Mouse (Mus musculus): ENCODE measurements around the gene Mpo.

The Mpo gene

DNA sequence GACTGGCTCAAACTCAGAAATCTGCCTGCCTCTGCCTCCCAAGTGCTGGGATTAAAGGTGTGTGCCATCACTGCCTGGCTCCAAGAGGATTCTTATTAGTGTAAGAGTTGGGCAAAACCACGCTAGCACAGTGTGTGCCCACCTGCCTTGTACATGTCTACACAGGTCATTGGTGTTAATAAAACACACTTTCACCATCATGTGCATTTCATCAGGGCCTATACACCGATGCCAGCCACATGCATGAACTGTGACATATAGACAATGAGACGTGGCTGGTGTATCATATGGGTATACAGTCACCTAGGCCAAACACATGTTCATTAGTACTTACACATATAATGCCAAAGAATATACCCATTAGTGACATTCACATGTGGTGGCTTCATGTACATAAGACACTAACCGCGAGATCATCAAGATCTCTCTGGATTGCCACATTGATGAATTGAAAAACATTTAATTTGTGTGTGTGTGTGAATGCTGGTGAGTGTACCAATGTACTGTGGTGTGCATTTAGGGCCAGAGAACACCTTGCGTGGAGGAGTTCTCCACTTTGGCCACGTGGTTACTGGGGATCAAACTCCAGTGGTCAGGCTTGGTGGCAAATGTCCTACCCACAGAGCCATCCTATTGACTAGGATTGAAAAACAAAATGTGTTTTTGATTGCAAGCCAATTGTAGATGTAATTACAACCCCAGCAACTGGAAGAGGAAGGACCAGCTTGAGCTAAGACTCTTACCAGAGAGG, 35.0 kb upstream of the Mpo start:
- DNase-seq (ENCODE audit: low spot score in 2 of 2): no peak

DNA sequence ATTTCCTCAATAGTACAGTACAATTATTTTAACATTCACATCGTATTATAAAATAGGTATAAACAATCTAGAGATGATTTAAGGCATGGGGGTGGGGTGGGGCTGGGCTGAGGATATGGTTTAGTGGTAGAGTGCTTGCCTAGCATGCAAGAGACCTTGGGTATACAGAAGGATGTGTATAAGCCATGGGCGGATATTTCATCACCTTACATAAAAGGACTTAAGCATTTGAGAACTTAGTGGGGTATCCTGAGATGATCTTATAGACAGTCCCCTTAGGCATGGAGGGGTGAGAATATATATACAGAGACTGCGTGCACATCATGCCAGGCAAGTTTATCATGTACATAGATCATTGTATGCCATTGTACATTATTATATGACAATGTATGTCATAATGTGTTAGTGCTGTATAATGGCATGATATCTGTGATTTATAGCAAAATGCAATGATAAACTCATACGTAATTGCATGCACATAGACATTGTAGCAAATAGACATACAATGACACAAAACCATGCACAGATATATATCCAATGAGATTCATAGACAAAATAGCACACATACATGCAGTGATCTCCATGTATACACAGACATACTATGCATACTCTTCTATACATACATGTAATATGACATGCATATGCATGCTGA, 34.3 kb upstream of the Mpo start:
- DNase-seq (ENCODE audit: low spot score in 2 of 2): no peak

DNA sequence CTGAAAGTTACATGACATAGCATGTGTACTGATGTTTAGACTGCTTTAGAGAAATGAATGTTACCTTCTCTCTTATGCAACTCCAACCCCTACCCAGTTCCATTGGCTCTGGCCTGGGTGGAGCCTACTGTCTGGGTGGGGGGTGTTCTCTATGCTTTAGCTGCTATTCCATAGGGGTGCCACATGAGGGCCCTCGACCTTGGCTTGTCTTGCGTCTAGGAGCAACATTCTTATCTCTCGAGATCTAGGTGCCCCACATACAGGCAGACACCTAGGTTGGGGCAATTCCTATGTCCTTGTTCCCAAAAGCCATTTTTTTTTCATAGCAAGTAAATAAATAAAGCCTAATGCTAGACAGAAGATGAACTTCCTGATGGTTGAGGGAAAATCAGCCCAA, 33.8 kb upstream of the Mpo start:
- DNase-seq (ENCODE audit: low spot score in 2 of 2): no peak

DNA sequence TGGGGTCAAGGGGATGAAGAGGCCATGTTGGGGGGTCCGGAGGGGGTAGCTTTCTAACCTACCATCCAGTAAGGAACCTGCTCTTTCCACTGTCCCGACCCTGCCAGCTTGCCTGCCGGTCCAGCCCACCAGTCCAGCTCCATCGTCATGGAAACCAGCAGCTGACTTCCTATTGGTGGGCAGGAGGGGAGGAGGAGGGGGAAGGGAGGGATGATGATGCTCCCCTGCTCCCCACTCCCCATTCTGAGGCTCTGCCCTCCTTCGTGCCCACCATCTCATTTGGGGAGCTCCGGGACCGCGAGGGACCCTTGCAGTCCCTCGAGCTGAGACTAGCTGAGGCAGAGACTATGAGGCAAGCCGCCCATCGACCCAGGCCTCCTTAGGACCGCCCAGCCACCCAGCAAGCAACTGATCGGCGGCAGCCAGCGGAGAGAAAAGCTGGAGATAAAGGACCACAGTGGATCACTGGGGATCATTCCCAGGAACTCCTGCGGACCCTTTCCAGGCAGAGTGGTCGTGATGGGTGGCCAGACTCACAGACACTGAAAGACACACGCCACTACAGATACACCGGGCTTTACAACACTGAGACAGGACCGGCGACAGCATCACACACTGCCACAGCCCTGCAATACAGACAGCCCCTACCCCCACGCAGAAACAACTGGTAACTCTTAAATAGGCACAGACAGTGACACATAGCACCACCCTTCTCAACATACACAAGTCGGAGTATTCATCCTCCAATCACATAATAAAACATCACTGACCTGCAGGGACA, 32.9 kb upstream of the Mpo start, which contains the start of gene Tspoap1:
Gene Tspoap1 (plus strand): TSS at position 241 of the 781 bp plus-strand sequence.
- peak; percentile 69 for DNase-seq (ENCODE audit: low spot score in 2 of 2)

DNA sequence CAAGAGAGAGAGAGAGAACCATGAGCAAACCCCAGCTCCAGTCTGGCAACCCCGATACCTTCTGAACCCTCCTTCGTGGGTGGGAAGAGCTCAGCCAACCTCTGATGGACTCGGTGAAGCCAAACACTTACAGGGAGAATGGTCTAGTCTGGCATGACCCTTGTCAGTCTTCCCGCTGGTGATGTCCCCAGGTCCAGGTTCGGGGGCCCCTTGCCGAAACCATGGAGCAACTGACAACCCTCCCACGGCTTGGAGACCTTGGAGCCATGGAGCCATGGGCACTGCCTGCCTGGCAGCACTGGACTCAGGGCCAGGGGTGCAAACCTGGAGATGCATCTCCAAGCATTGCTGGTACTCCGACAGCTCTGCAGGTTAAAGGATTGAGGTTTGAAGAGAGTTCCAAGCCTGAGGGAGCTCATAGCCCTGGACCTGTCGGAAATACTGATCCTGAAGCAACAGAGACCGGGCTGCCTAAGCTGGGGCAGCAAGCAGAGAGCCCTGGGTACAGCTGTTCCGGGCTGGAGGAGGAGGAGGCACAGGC, 32.1 kb upstream of the Mpo start:
- DNase-seq (ENCODE audit: low spot score in 2 of 2): no peak

DNA sequence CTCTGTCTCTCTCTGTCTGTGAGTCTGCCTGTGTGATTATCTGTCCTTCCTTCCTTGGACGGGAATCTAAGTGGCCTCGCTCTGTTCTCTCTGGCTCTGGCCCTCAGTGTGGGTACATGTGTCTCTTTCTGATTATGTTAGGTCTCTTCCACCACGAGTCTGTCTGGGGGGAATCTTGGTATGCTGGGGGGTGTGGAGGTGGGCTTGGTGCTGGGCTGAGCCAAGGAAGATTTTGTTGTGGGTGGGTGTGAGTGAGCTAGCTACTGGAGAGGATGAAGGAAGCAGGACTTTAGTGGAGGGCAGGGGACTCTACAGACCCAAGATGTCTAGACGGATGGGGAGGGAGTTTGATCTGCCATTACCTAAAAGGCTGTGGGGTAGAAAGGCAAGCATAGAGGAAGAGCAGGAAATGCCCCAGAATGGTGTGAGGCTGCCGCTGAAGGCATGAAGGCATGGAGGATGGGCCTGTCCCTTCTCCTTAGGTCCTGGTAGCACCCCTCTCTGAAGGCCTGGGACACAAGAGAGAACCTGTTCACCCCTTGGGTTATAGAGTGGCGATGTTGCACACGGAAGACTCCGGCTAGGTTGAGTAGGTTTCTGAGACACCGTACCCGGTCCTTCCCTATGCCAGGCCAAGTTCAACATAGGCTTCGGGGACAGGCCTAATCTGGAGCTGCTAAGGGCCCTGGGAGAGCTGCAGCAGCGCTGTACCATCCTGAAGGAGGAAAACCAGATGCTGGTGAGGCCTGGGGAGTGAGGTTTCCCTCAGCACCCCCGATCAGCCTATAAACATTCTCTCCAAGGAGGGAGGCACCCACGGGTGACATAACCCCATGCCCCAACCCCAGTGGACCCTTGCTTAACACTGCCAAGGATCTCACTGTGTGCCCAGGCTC, 31.3 kb upstream of the Mpo start:
- DNase-seq (ENCODE audit: low spot score in 2 of 2): no peak

DNA sequence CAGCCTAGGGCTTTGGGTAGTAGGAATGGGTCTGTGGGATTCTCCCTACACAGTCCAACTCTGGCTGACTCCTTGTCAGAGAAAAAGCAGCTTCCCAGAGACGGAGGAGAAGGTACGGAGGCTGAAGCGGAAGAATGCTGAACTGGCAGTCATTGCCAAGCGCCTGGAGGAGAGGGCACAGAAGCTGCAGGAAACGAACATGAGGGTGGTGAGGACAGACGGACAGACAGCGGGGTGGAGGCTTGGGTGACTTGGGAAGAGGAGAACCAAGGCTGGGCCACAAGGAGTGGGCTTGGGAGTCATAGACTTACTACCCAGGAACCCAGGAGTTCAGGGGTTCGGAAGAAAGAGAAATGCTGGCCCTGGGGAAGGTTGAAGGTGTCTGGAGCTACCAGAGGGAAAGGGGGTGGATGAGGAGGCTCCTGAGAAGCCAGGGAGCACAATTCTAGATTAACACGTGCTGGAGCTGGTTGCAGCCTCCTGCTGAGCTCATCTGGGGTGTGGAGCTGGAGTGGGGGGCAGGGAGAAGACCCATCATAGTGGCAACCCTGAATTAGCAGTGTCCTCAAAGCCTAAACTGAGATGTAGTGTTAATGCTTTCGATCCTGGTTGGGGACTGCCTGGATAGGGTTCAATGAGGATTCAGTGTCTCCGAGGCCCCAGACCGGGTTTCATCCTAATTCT, 30.5 kb upstream of the Mpo start:
- peak in 1 of 2 experiments; percentile 41 for DNase-seq (ENCODE audit: low spot score in 2 of 2)

DNA sequence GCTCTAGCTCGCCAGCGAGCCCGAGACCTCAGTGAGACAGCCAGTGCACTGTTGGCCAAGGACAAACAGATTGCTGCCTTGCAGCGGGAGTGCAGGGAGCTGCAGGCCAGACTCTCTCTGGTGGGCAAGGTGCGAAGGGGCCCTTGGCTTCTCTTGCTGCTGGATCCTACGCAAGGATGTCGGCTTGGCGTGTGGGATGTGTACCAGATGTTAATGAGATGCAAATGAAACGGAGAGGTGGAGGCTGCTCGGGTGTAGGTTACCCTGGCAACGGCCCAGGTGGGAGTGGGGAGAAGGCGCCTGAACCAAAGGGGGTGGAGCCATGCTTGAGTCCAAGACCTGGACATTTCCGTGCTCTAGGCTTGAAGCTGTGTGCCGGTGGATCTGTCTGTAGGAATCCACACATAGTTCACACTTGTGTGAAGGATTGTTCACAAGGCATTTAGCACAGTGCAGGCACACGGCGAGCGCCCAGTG, 29.8 kb upstream of the Mpo start:
- DNase-seq (ENCODE audit: low spot score in 2 of 2): peak; percentile 69 to 78

DNA sequence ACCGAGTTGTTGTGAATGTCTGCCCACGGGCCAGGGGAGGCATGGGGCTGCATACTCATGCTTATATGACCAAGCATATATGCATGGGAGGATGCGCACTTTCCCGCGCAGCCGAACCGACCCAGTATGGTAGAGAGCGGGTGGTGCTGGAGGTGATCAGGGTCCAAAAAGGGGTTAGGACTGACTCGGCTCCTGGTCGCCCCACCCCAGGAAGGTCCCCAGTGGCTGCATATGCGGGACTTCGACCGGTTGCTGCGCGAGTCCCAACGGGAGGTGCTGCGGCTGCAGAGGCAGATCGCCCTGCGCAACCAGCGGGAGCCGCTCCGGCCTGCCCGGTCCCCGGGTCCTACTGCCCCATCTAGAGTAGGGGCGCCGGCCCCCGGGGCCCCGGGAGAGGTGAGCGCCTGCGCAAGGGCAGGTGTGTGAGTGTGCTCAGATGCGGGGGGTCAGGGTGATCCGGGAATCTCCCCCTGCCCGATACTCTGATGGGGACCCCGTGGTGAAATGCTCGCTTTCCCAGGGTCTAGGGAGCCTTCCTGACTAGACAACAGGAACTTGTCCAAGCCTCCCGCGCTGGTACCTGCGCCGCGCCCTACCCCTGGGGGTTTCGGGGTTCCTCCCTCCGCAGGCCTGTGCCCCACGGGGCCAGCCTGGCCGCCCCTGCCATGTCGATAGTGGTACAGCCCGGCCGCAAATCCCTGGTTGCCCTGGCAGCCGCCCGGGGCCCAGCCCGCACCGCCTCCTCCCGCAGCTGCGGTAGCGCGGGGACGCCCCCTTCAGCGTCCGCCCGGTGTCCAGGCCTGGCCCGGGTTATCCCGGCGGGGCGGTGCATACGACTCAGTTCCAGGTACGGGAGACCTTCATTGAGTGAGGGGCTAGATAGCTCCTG, 29.1 kb upstream of the Mpo start:
- peak in 1 of 2 experiments; percentile 51 for DNase-seq (ENCODE audit: low spot score in 2 of 2)

DNA sequence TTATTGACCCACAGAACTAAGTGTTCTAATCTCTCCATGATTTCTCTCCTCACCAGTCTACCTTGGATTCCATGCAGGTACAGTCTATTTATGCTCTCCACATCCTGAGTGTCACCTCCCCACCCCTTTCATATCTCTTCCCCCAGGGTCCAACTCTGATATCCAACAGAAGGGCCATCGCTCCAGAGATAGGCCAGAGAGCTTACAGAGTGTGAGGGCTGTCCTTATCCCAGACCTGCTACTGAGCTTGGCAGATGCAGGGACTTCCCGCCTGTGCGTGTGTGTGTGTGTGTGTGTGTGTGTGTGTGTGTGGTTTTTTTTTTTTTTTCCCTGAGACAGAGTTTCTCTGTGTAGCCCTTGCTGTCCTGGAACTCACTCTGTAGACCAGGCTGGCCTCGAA, 24.6 kb upstream of the Mpo start:
- no peak for DNase-seq (ENCODE audit: low spot score in 2 of 2)

DNA sequence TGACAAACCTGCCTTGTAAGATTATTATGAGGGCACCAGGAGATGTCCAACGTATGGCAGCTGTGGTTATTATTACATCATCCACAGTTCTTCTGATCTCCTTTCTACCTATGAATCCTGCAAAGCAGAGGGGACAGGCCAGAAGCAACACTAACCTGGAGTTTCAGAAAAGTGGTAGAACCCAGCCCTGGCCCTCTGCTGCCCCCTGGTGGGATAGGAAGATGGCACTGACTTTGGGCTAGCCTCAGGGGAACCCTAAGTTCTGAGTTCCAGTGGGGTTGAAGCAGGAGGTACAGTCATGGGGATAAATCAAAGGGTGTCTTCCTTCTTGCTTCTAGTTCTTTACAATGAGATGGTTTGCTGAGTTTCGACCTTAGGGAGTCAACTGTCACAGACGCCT, 22.4 kb upstream of the Mpo start:
- peak in 1 of 2 experiments; percentile 57 for DNase-seq (ENCODE audit: low spot score in 2 of 2)

DNA sequence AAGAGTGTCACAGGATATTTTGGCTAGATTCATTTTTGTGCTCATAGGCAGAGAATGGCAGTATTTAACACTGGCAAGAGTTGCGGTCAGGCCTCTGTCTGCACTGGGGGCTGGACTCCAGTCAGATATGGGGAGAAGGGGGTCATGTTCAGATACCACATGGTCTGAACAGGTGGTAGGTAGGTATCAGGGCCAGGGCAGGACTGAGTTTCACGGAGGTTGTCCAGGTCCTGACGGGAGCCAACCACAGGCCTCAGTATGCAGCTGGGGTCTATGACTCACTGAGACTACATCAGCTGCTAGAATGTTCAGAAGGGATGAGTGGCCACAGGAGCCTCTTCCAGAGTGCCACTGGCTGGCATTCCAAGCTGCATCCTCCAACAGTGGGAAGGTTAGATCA, 21.0 kb upstream of the Mpo start:
- DNase-seq (ENCODE audit: low spot score in 2 of 2): no peak

DNA sequence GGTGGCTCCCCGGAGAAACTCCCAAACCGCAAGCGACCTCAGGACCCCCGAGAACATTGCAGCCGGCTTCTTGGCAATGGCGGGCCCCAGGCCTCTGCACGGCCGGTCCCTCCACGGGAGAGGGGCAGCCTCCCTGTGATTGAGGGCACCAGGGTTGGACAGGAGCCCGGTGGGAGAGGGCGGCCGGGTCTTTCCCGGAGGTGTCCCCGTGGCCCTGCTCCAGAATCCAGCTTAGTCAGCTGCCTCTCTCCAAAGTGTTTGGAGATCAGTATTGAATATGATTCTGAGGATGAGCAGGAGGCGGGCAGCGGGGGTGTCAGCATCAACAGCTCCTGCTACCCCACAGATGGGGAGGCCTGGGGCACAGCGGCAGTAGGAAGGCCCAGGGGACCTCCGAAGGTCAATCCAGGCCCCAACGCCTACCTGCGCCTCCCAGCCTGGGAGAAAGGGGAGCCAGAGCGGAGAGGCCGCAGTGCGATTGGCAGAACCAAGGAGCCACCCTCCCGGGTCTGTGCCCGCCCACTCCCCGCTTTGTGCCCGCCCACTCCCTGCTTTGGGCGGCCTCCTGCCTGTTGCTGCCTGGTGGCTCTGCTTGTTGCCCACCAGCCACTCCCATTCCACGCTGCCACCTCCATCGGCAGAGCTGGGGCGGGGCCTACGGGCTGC, 15.1 kb upstream of the Mpo start:
- DNase-seq (ENCODE audit: low spot score in 2 of 2): peak in 1 of 2 experiments; percentile 40

DNA sequence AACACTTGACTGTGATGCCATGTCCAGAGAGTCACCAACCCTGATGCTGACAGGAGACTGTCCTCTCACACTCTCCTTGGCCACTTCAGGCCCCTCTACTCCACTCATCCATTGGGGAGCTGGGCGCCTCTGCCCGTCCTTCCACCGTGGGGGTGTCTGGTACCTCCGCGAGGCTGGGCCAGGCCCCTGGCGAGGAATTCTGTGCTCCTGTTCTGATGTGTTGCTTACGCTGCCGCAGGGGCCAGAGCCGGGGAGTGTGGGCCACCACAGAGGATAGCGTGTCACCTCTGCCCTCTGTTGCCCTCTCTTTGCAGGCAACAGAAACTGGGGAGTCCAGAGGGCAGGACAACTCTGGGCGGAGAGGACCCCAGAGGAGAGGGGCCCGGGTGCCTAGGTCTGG, 14.5 kb upstream of the Mpo start:
- no peak for DNase-seq (ENCODE audit: low spot score in 2 of 2)

DNA sequence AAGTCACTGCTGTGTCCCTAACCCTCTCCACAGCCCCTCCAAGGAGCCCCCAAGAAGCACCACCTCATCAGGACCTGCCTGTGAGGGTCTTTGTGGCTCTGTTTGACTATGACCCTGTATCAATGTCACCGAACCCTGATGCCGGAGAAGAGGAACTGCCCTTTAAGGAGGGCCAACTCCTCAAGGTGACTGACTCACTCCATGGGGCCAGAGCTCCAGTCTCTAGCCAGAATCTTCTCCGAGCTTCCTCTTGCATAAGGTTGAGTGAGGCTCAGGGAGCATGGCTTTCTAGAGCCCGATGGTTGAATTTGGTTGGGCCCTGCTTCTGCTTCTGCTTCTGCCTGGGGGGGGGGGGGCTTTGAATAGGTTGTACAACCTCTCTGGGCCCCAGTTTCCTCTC, 14.0 kb upstream of the Mpo start:
- DNase-seq (ENCODE audit: low spot score in 2 of 2): no peak

DNA sequence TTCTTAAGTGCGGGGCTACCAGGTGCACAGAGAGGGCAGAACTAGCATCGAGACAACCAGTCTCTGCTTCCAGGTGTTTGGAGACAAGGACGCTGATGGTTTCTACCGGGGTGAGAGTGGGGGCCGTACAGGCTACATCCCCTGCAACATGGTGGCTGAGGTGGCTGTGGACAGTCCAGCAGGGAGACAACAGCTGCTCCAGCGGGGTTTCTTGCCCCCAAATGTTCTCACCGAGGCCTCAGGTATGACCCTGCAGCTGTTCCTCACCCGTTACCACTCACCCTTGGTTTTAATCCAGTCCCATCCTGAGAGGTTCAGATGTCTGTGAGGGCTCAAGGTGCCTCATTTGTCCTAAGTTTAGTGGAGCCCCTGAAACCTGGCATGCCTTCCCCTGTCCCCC, 13.3 kb upstream of the Mpo start:
- DNase-seq (ENCODE audit: low spot score in 2 of 2): no peak

DNA sequence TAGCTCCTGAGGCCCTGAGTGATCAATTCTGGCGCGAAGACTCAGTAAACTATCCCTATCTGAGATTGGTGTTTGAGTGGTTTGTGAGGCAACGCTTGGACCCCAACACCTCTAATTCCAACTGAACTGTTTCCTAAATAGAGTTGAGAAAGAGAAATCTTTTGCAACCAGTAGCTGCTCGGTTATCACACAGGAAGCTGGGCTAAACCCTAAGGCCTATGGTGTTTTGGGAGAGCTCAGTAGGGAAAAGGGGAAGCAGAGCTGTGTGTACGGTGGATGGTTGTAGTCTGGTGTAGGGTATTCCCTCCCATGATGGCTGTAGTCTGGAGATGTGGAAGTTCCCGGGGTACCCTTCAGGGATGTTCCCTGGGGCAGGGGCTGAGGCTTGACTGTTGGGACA, 3.3 kb upstream of the Mpo start:
- no peak for DNase-seq (ENCODE audit: low spot score in 2 of 2)

DNA sequence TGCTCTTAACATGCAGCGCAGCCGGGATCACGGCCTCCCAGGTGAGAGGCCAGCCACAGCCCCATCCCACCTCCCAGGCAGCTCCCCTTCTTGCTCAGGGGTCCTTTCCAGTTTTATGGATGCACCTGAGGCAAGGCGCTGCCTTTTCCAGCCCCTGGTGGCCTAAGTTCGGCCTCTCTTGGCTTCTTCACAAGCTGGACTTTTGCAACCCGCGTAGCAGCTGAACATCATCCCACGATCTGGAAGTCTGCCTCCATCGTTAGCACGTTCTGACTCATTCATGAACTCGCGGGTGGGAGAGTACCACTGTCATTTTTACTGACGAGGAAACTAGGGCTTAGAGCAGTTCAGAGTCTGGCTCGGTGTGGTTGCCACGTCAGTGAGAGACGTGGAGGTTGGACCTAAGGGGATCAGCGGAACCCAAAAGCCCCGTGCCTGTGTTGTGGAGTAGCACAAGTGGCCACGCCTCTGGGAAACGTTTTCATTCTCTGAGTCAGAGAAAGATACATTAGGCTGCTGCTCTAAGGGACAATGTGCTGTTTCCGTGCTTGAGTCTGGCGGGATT, 8.4 kb downstream of the Mpo start:
- no peak for DNase-seq (ENCODE audit: low spot score in 2 of 2)

DNA sequence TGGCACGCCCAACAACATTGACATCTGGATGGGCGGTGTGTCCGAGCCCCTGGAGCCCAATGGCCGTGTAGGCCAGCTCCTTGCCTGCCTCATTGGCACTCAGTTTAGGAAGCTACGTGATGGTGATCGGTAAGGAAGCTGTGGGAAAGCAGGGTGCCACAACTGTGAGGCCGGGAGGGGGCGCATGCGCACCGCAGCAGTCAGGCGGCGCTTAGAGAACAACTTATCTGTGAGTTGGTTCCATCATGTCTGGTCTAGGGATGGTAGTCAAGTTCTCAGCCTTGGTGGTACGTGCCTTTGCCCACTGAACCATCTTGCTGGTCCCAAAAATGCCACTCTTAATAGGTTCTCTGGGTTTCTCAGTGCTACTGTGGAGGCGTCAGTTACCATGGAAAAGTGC, 9.2 kb downstream of the Mpo start:
- DNase-seq (ENCODE audit: low spot score in 2 of 2): no peak

Data from frontal cortex, postnatal 14 days (tissue).